Mouse (Mus musculus) cerebellum, postnatal 10 days (tissue): ENCODE results near the gene Lin7a.

Source experiments
- DNase-seq, 2 experiments: peaks; one replicate each; pipeline ENCODE4 v3.0.0; 2021; ENCODE audit warnings: mixed read lengths in 2 of 2

Gene Lin7a

GRCm38 (mm10) chr10:107271321-107272130, at the start of gene Lin7a:
TSS of gene Lin7a (plus strand) at chr10:107271686.
- peak; percentile 86 to 88 for DNase-seq

- DNase-seq, result no peak
Observed at GRCm38 (mm10) chr10:107221726-107222125, 49.8 kb upstream of the Lin7a start.

GRCm38 (mm10) chr10:107222406-107223185, 48.9 kb upstream of the Lin7a start:
- DNase-seq, result no peak

GRCm38 (mm10) chr10:107223186-107223440, 48.4 kb upstream of the Lin7a start:
- no peak for DNase-seq

- no peak for DNase-seq
Observed at GRCm38 (mm10) chr10:107223821-107224220, 47.7 kb upstream of the Lin7a start.

- no peak for DNase-seq
Observed at GRCm38 (mm10) chr10:107224596-107225330, 46.7 kb upstream of the Lin7a start.

- DNase-seq, result no peak
Observed at GRCm38 (mm10) chr10:107225331-107225835, 46.1 kb upstream of the Lin7a start.

- no peak for DNase-seq
Observed at GRCm38 (mm10) chr10:107225871-107226270, 45.6 kb upstream of the Lin7a start.

- no peak for DNase-seq
Observed at GRCm38 (mm10) chr10:107227901-107228300, 43.6 kb upstream of the Lin7a start.

GRCm38 (mm10) chr10:107228776-107229175, 42.7 kb upstream of the Lin7a start:
- DNase-seq, result no peak

- DNase-seq, result no peak
Observed at GRCm38 (mm10) chr10:107229416-107229815, 42.1 kb upstream of the Lin7a start.

- no peak for DNase-seq
Observed at GRCm38 (mm10) chr10:107230081-107230850, 41.2 kb upstream of the Lin7a start.

GRCm38 (mm10) chr10:107230851-107231130, 40.7 kb upstream of the Lin7a start:
- DNase-seq, result no peak

GRCm38 (mm10) chr10:107231421-107232010, 40.0 kb upstream of the Lin7a start:
- no peak for DNase-seq

- DNase-seq, result no peak
Observed at GRCm38 (mm10) chr10:107232491-107233110, 38.9 kb upstream of the Lin7a start.

- DNase-seq, result no peak
Observed at GRCm38 (mm10) chr10:107233221-107233620, 38.3 kb upstream of the Lin7a start.

GRCm38 (mm10) chr10:107233825-107234224, 37.7 kb upstream of the Lin7a start:
- DNase-seq, result no peak

GRCm38 (mm10) chr10:107234421-107235400, 36.8 kb upstream of the Lin7a start:
- no peak for DNase-seq

- DNase-seq, result no peak
Observed at GRCm38 (mm10) chr10:107235496-107235895, 36.0 kb upstream of the Lin7a start.

GRCm38 (mm10) chr10:107236211-107236610, 35.3 kb upstream of the Lin7a start:
- no peak for DNase-seq

- DNase-seq, result no peak
Observed at GRCm38 (mm10) chr10:107237076-107237475, 34.4 kb upstream of the Lin7a start.
